Mouse (Mus musculus) embryonic facial prominence, embryonic 10.5 days (tissue): ENCODE measurements around the gene Gm29609. TPM values are rescaled to one million over a fixed set of nuclear protein-coding genes. Genes with fewer than 3 reads are reported as not detected.

Experiments
- DNase-seq: peaks from one replicate; pipeline ENCODE4 v3.0.0-alpha.2; 2017; ENCODE audit warnings: low spot score
- H3K27ac ChIP-seq: fragments of 300-500 bp; sonication (generic); replicated peaks from 2 replicates; pipeline ENCODE4 v1.5.1; 2016; ENCODE audit warnings: mild to moderate bottlenecking
- H3K27me3 ChIP-seq: fragments of 300-500 bp; sonication (generic); replicated peaks from 2 replicates; pipeline ENCODE4 v1.6.1; 2016; ENCODE audit warnings: low read depth, mild to moderate bottlenecking; ENCODE audit not compliant: poor library complexity, severe bottlenecking
- H3K36me3 ChIP-seq: fragments of 300-500 bp; sonication (generic); replicated peaks from 2 replicates; pipeline ENCODE4 v1.6.1; 2016; ENCODE audit warnings: mild to moderate bottlenecking, moderate library complexity
- H3K4me1 ChIP-seq: fragments of 300-500 bp; sonication (generic); 2 replicates; pipeline ENCODE4 v1.6.1; 2016
- H3K4me3 ChIP-seq: fragments of 300-500 bp; sonication (generic); 2 replicates; pipeline ENCODE4 v1.5.1; 2016; ENCODE audit warnings: mild to moderate bottlenecking, moderate library complexity
- H3K9me3 ChIP-seq: fragments of 300-500 bp; sonication (generic); 2 replicates; pipeline ENCODE4 v1.6.1; 2016; ENCODE audit warnings: mild to moderate bottlenecking
- WGBS: fragments of 180-500 bp; shearing (Covaris S2); methylation state at CpG from one replicate; pipeline ENCODE4 v1.1.7; 2016; 5-methylcytosine and 5-hydroxymethylcytosine counted together
- polyA plus RNA-seq: library from polyadenylated mRNA; unstranded; fragments of >200 nt; fragmentation: Nextera tagmentation; extraction: Ambion mirVana; gene quantifications from 2 replicates; pipeline ENCODE4 v1.2.1, GENCODE M21; 2016

Gene Gm29609
- polyA plus RNA-seq, 1 experiment from 2014 or later = 1.5 TPM

GRCm38 (mm10) chr5:31194486-31195485, 15.1 kb upstream of the Gm29609 start:
- peak overlapping the region; percentile 87 for H3K4me3 ChIP-seq
- H3K36me3 ChIP-seq = peaks cover 73% of the 10 kb centered on the region
- no peak for DNase-seq
- H3K27ac ChIP-seq = no peak overlapping the region
- H3K27me3 ChIP-seq = no peaks in the 10 kb centered on the region
- H3K4me1 ChIP-seq = peaks cover 23% of the 10 kb centered on the region
- 91% methylated on average over 16 of the region's 16 CpGs for WGBS
- H3K9me3 ChIP-seq = no peaks in the 10 kb centered on the region

- Histone ChIP-seq H3K27ac (peak overlapping the region; percentile 90), H3K36me3 (peaks cover 72% of the 10 kb centered on the region), H3K4me3 (peak overlapping the region; percentile 87), H3K27me3 (no peaks in the 10 kb centered on the region), H3K4me1 (peaks cover 23% of the 10 kb centered on the region), H3K9me3 (no peaks in the 10 kb centered on the region)
- 12% methylated on average over 25 of the region's 25 CpGs for WGBS
- no peak for DNase-seq
These were observed 14.0 kb upstream of the Gm29609 start for GRCm38 (mm10) chr5:31193631-31194281.

GRCm38 (mm10) chr5:31192939-31193630, 13.4 kb upstream of the Gm29609 start, which contains the start of the genes Snx17 and Eif2b4:
Snx17 (plus strand) TSS chr5:31193227.
Eif2b4 (minus strand) TSS chr5:31193430.
- DNase-seq = peak; percentile 99
- under 1% methylated on average over 48 of the region's 48 CpGs for WGBS
- Histone ChIP-seq H3K36me3 (peaks cover 72% of the 10 kb centered on the region), H3K4me1 (peaks cover 23% of the 10 kb centered on the region), H3K27me3 (no peaks in the 10 kb centered on the region), H3K27ac (peak within 1 kb of the TSS; percentile 90), H3K9me3 (no peaks in the 10 kb centered on the region), H3K4me3 (peak within 1 kb of the TSS; percentile 87)

DNA sequence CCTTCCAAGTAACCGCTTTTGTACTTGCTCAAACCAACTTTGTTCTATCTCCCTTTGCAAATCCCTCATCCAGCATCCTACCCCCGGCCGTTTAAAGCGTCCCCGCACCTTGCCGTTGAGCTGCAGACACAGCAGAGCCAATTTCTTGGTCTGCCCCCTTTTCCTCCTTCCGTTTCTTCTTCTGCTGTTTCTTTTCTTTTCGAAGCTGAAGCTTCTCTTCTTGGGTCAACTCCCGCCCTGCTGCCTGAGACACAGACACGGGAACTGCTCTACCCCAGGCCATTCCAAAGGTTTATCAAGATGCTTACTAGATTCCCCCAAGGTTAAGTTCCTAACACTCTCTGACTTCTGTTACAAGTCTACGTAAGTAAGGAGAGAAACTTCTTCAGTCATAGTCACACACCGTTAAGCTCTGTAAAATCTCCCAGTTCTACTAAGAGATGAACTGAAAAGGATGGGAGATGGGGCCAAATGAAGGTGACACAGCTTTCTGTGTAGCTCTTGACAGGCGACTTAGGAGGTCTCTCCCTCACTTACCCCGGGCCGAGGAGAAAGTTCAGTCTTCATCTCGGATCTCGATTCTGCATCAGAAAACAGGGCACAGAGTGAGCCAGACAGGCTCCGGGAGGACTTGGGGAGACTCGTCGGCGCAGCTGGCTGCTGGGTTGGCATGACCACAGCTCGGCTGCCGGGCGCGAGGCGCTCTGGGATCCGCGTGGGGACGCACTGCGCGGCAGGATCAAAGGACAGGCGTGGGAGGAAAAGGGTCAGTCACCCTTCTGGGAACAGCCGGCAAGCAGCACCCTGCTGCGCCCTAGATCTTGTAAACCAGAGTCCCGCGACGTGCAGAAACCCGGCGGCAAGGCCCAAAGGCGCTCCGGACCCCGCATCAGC, 12.6 kb upstream of the Gm29609 start:
- no peak for DNase-seq
- WGBS = 16% methylated on average over 42 of the region's 42 CpGs
- Histone ChIP-seq H3K27ac (peak overlapping the region; percentile 90), H3K4me3 (peak overlapping the region; percentile 87), H3K36me3 (peaks cover 72% of the 10 kb centered on the region), H3K9me3 (no peaks in the 10 kb centered on the region), H3K27me3 (no peaks in the 10 kb centered on the region), H3K4me1 (peaks cover 23% of the 10 kb centered on the region)

DNA sequence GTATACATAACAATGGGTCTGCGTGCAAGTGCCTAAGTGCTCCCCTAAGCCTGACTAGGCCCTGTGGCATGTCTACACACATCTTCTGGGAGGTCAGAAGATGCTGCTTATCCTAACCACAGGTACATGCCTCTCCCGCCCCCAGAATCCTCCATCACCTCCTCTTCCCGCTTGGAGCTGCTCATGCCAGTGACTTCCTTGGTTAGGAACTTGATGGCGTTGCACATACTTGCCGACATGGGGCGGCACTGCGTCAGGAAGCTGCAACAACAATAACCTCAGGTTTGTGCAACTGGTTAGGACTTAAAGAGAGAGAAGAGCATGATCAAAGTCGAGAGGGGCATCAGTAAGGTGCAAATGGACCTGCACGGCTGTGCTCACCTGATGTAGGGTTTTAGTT, 10.5 kb upstream of the Gm29609 start:
- peaks cover 62% of the 10 kb centered on the region for H3K36me3 ChIP-seq
- no peaks in the 10 kb centered on the region for H3K27me3 ChIP-seq
- H3K27ac ChIP-seq = no peak overlapping the region
- no peaks in the 10 kb centered on the region for H3K9me3 ChIP-seq
- H3K4me1 ChIP-seq = peaks cover 23% of the 10 kb centered on the region
- 91% methylated on average over 9 of the region's 9 CpGs for WGBS
- H3K4me3 ChIP-seq = 0 out of 2 replicates have a peak overlapping the region, but pooled peaks have one; percentile 1
- DNase-seq = no peak

DNA sequence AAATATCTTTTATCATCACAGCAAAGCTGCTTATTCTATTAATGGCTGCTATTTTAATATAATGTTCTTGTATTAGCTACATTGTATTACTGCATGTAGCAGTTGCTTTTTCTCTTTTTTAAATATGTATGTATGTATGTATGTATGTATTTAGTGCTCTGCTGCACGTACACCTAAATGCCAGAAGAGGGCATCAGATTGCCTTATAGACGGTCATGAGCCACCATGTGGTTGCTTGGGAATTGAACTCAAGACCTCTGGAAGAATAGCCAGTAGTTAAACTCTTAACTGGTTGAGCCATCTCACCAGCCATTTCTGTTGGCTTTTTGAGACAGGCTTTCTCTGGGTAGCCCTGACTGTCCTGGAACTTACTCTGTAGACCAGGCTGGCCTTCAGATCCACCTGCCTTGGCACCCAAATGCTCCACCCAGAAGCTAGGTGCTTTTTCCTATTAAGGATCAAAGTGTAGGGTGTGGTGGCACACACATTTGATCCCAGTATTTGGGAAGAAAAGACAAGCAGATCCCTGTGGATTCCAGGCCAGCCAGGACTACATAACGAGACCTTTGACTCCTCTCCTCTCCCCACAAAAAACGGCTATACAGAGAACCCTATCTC, 8.6 kb upstream of the Gm29609 start:
- no peak for DNase-seq
- Histone ChIP-seq H3K36me3 (peaks cover 53% of the 10 kb centered on the region), H3K9me3 (no peaks in the 10 kb centered on the region), H3K27me3 (no peaks in the 10 kb centered on the region), H3K27ac (no peak overlapping the region), H3K4me3 (no peak overlapping the region), H3K4me1 (peaks cover 12% of the 10 kb centered on the region)
- 80% methylated on average over 4 of the region's 4 CpGs for WGBS

DNA sequence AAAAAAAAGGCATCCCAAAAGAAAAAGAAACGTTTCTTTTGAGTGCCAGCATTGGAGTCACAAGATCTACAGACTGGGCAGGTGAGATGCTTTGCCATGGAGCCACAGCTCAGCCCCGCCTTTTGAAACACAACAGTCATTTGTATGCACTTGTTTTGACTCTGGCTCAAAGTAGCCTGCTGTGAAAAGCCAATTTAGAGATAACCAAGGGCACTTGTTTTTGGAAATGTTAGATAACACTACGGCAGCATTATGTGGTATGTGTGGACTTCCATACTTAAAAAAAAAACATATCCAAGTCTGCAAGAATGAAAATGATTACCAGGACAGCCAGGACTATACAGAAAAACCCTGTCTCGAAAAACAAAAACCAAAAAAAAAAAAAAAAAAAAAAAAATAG, 4.0 kb upstream of the Gm29609 start:
- 67% methylated on average over 4 of the region's 4 CpGs for WGBS
- H3K4me1 ChIP-seq = peaks cover 10% of the 10 kb centered on the region; the same call in 1 of the 2 replicates
- H3K27me3 ChIP-seq = no peaks in the 10 kb centered on the region
- no peak overlapping the region for H3K4me3 ChIP-seq
- no peak overlapping the region for H3K27ac ChIP-seq
- peaks cover 25% of the 10 kb centered on the region for H3K36me3 ChIP-seq
- no peak for DNase-seq
- no peaks in the 10 kb centered on the region for H3K9me3 ChIP-seq

- Histone ChIP-seq H3K36me3 (peaks cover 14% of the 10 kb centered on the region), H3K9me3 (no peaks in the 10 kb centered on the region), H3K27me3 (no peaks in the 10 kb centered on the region), H3K27ac (no peak overlapping the region), H3K4me1 (peaks cover 12% of the 10 kb centered on the region; the same call in 1 of the 2 replicates), H3K4me3 (peak overlapping the region; percentile 71; the same call in 1 of the 2 replicates)
- WGBS = 92% methylated on average over 9 of the region's 9 CpGs
- DNase-seq = no peak
These were observed 1.6 kb upstream of the Gm29609 start for GRCm38 (mm10) chr5:31181183-31181770.

- Histone ChIP-seq H3K27ac (peak overlapping the region; percentile 94), H3K27me3 (no peaks in the 10 kb centered on the region), H3K36me3 (peaks cover 24% of the 10 kb centered on the region), H3K4me3 (peak overlapping the region; percentile 71), H3K9me3 (no peaks in the 10 kb centered on the region), H3K4me1 (peaks cover 12% of the 10 kb centered on the region; the same call in 1 of the 2 replicates)
- DNase-seq = peak; percentile 59
- WGBS = under 1% methylated on average over 25 of the region's 25 CpGs
These were observed 378 bp downstream of the Gm29609 start for GRCm38 (mm10) chr5:31179301-31179765.

DNA sequence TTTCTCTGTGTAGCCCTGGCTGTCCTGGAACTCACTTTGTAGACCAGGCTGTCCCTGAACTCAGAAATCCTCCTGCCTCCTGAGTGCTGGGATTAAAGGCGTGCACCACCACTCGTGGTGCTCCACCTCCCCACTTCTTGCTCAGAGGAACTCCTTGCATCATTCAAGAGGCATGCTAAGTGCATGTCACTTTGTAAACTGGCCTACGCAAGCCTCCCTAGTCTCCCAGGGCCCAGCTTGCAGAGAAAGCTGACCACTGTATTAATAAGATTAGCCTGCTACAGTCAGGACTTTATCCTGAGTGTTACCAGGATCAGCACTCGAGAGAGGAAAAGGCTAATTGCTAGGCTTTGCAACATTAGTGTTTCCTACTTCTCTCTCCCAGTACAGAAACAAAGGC, 11.1 kb downstream of the Gm29609 start:
- Histone ChIP-seq H3K27me3 (no peaks in the 10 kb centered on the region), H3K36me3 (peaks cover 99% of the 10 kb centered on the region), H3K9me3 (no peaks in the 10 kb centered on the region), H3K4me3 (no peak overlapping the region), H3K27ac (no peak overlapping the region), H3K4me1 (no peaks in the 10 kb centered on the region)
- 90% methylated on average over 4 of the region's 4 CpGs for WGBS
- no peak for DNase-seq

- H3K36me3 ChIP-seq = peaks cover 100% of the 10 kb centered on the region
- H3K4me1 ChIP-seq = no peaks in the 10 kb centered on the region
- WGBS = 94% methylated on average over 1 of the region's 1 CpGs
- H3K9me3 ChIP-seq = no peaks in the 10 kb centered on the region
- no peak for DNase-seq
- no peaks in the 10 kb centered on the region for H3K27me3 ChIP-seq
- H3K27ac ChIP-seq = no peak overlapping the region
- no peak overlapping the region for H3K4me3 ChIP-seq
These were observed 14.8 kb downstream of the Gm29609 start for GRCm38 (mm10) chr5:31164878-31165277.
